In genomic region chr4:125231711-125232260, GRCm38 (mm10) we compare ENCODE assay signal across 9 mouse cellular contexts.
DNase-seq lines count a peak whose midpoint lies in the region; ATAC-seq and TF ChIP-seq lines count a peak whose summit lies in the region.
"Had no signal": no experiment of that assay in that cellular context is flagged by ENCODE, and none has a peak within 500 bp of the region (broad histone marks: within the 10 kb centered on the region; RNA-seq: fewer than 3 reads in every experiment).

No protein-coding gene starts in this region.

- DNase-seq in kidney, adult 9 months = peak; percentile 22
- no peak for DNase-seq in kidney, postnatal 4 days
- peak; percentile 64 for DNase-seq in MN1 (ENCODE audit: low spot score)
- peak; percentile 61 for DNase-seq in embryo, embryonic 11 days
- peak; percentile 56 to 75 for DNase-seq in left cerebral cortex, postnatal 14 days (ENCODE audit: low spot score in 2 of 2)
- DNase-seq in urinary bladder, postnatal 10 days (ENCODE audit: low spot score) = no peak

- no peaks in the 10 kb centered on the region for H3K4me1 ChIP-seq in small intestine, adult 2 months (ENCODE audit: control insufficient read depth, insufficient read depth, insufficient read length, low read length)
- H3K4me1 ChIP-seq: embryonic facial prominence, embryonic 12.5 days had no signal

- no peak for TF ChIP-seq POLR2A in small intestine, adult 2 months (IDR thresholded peaks at IDR 0.05; ENCODE audit: low read depth, low read length)

- no peak overlapping the region for H3K4me3 ChIP-seq in small intestine, adult 2 months (ENCODE audit: low read depth, low read length)
- H3K4me3 ChIP-seq: embryonic facial prominence, embryonic 12.5 days had no signal

- peak; percentile 19; the same call in 1 of the 2 replicates for TF ChIP-seq CTCF in small intestine, adult 2 months (IDR thresholded peaks at IDR 0.05; ENCODE audit: extremely low read depth, insufficient read length, insufficient replicate concordance, low read depth, low read length)

- intact Hi-C loops in left cerebral cortex, postnatal 14 days (cut with DNase I) = loop anchor here (5.0 kb wide), 1 partner anchor 711 kb away; no protein-coding TSS in a partner anchor

- no peak for ATAC-seq in monocyte, adult 5-6 weeks (replicated peaks; ENCODE audit: insufficient number of reproducible peaks, low FRiP score, low TSS enrichment, poor library complexity, severe bottlenecking)

- no peaks in the 10 kb centered on the region; the same call in 1 of the 2 replicates for H3K27me3 ChIP-seq in small intestine, adult 2 months (ENCODE audit: control insufficient read depth, insufficient read depth, low read length)

- WGBS in small intestine, adult 2 months = 29% methylated on average over 12 of the region's 12 CpGs

- no peak overlapping the region for H3K27ac ChIP-seq in small intestine, adult 2 months (ENCODE audit: insufficient read depth, low read depth, low read length)
- H3K27ac ChIP-seq: embryonic facial prominence, embryonic 12.5 days had no signal

- no peaks in the 10 kb centered on the region for H3K36me3 ChIP-seq in small intestine, adult 2 months (ENCODE audit: control insufficient read depth, insufficient read depth, low read length)
- H3K36me3 ChIP-seq: embryonic facial prominence, embryonic 12.5 days had no signal

Comparison
In these comparisons a context has a peak if more than half of its experiments do, and no peak if none do; other contexts are left out.
1. DNase-seq: peak in kidney, adult 9 months (single experiment), MN1 (single experiment), embryo, embryonic 11 days (single experiment) and left cerebral cortex, postnatal 14 days (2 of 2); none in kidney, postnatal 4 days (0 of 2) and urinary bladder, postnatal 10 days (single experiment).